Mouse (Mus musculus) kidney, embryonic 15.5 days (tissue): Measurements from ENCODE around the gene Gprc5d. TPM values are rescaled to one million over a fixed set of nuclear protein-coding genes. Genes with fewer than 3 reads are reported as not detected.

Experiments
- ATAC-seq: fragments of 200-750 bp; cut with Nextera tagmentation; replicated peaks from 2 replicates; pipeline ENCODE4 v1.8.0; 2017; ENCODE audit warnings: moderate TSS enrichment; ENCODE audit not compliant: low FRiP score
- H3K27ac ChIP-seq: fragments of 300-500 bp; sonication (generic); 2 replicates; pipeline ENCODE4 v1.5.1; 2015; ENCODE audit warnings: mild to moderate bottlenecking, inconsistent platforms
- H3K27me3 ChIP-seq: fragments of 300-500 bp; sonication (generic); 2 replicates; pipeline ENCODE4 v1.6.1; 2015; ENCODE audit warnings: inconsistent platforms
- H3K36me3 ChIP-seq: fragments of 300-500 bp; sonication (generic); 2 replicates; pipeline ENCODE4 v1.6.1; 2015; ENCODE audit warnings: inconsistent platforms
- H3K4me1 ChIP-seq: fragments of 300-500 bp; sonication (generic); 2 replicates; pipeline ENCODE4 v1.6.1; 2015; ENCODE audit warnings: inconsistent platforms
- H3K4me2 ChIP-seq: fragments of 300-500 bp; sonication (generic); 2 replicates; pipeline ENCODE4 v1.6.1; 2015; ENCODE audit warnings: moderate library complexity, mild to moderate bottlenecking, inconsistent platforms
- H3K4me3 ChIP-seq: fragments of 300-500 bp; sonication (generic); replicated peaks from 2 replicates; pipeline ENCODE4 v1.5.1; 2015; ENCODE audit warnings: mild to moderate bottlenecking, inconsistent platforms
- H3K9ac ChIP-seq: fragments of 300-500 bp; sonication (generic); 2 replicates; pipeline ENCODE4 v1.6.1; 2015; ENCODE audit warnings: mild to moderate bottlenecking, inconsistent platforms
- H3K9me3 ChIP-seq: fragments of 300-500 bp; sonication (generic); replicated peaks from 2 replicates; pipeline ENCODE4 v1.6.1; 2016; ENCODE audit warnings: inconsistent platforms
- WGBS: fragments of 180-500 bp; shearing (Covaris S2); methylation state at CpG from one replicate; pipeline ENCODE4 v1.1.7; 2015; ENCODE audit warnings: mixed read lengths; 5-methylcytosine and 5-hydroxymethylcytosine counted together
- polyA plus RNA-seq: library from polyadenylated mRNA; unstranded; fragments of >200 nt; fragmentation: Nextera tagmentation; extraction: Ambion mirVana; gene quantifications from 2 replicates; pipeline ENCODE4 v1.2.1, GENCODE M21; 2015

Gene Gprc5d
- polyA plus RNA-seq, 1 experiment from 2014 or later = not detected

DNA sequence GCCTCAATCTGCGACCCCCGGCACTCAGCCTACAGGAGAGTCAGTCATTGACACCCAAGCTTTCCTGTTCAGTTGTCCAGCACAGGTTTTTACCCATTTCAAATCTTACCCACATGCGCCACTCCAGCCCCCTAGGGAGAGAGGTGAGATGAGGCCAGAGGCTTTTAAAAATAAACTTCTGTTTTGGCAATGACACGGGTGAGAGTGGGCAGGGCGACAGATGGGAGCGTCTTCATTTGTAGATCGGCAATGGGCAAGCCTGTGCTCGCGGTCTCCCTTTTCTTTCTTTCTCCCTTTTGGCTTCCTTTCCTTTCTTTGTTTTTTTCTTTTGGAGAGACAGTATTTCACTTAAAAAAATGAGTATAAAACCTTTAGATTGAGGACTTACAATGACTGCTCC, 15.4 kb upstream of the Gprc5d start:
- no peak for ATAC-seq
- H3K9me3 ChIP-seq = no peaks in the 10 kb centered on the region
- no peak overlapping the region for H3K4me2 ChIP-seq
- no peak overlapping the region for H3K4me3 ChIP-seq
- H3K36me3 ChIP-seq = no peaks in the 10 kb centered on the region
- WGBS = 93% methylated on average over 9 of the region's 9 CpGs
- no peaks in the 10 kb centered on the region for H3K27me3 ChIP-seq
- H3K27ac ChIP-seq = no peak overlapping the region
- H3K9ac ChIP-seq = no peak overlapping the region
- H3K4me1 ChIP-seq = peaks cover 23% of the 10 kb centered on the region

DNA sequence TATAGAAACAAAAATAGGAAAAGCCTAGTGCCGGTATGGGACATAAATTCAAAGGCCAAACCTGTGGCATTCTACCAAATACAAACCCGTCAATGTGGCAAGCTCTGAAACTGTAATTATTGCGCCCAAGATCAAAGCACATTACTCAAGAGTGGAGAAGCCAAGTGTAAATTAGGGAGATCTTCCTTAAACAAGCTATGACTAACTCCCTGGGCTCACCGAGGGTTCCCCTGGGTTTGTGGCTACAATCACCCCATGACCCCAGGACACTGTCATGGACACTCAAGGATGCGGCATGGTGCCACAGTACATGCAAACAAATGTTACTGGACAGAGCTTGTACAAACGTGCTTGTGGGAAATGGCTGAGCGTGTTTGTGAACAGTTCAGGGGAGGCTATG, 15.0 kb upstream of the Gprc5d start:
- Histone ChIP-seq H3K36me3 (no peaks in the 10 kb centered on the region), H3K27me3 (no peaks in the 10 kb centered on the region), H3K9me3 (no peaks in the 10 kb centered on the region), H3K4me2 (no peak overlapping the region), H3K4me3 (no peak overlapping the region), H3K4me1 (peaks cover 19% of the 10 kb centered on the region), H3K27ac (no peak overlapping the region), H3K9ac (no peak overlapping the region)
- 80% methylated on average over 7 of the region's 7 CpGs for WGBS
- no peak for ATAC-seq

DNA sequence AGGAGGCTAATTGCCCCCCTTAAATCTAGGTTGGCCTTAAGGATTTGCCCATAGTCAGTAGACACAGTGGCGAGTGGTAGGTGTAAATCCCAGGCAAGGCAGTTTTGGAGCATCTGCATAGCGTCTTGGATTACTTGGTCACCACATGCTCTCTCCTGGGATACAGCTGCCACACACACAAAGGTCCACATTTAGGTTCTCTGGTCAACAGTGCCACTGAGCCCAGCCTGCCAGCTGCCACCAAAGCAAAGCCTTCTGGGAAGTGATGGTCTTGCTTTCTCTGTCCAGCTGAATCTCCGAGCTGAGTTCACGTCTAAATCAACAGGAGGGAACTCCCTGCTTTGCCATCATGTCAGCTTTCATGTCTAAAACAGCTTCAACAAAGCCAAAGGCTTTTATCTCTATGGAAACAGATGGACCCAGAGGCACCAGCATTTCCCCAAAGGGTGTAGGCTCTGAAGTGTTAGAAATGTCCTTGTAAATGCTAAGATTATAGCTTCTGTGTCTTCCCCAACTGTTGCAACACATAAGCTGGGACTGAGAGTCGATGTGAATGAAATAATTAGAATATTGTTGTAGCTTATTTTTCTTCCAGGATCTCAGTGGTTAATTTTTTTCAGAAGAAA, 6.8 kb upstream of the Gprc5d start:
- H3K36me3 ChIP-seq = no peaks in the 10 kb centered on the region
- no peak overlapping the region for H3K4me2 ChIP-seq
- peaks cover 3% of the 10 kb centered on the region; the same call in 1 of the 2 replicates for H3K27me3 ChIP-seq
- no peak for ATAC-seq
- 53% methylated on average over 5 of the region's 5 CpGs for WGBS
- H3K9ac ChIP-seq = no peak overlapping the region
- H3K27ac ChIP-seq = no peak overlapping the region
- H3K9me3 ChIP-seq = no peaks in the 10 kb centered on the region
- no peaks in the 10 kb centered on the region for H3K4me1 ChIP-seq
- no peak overlapping the region for H3K4me3 ChIP-seq

DNA sequence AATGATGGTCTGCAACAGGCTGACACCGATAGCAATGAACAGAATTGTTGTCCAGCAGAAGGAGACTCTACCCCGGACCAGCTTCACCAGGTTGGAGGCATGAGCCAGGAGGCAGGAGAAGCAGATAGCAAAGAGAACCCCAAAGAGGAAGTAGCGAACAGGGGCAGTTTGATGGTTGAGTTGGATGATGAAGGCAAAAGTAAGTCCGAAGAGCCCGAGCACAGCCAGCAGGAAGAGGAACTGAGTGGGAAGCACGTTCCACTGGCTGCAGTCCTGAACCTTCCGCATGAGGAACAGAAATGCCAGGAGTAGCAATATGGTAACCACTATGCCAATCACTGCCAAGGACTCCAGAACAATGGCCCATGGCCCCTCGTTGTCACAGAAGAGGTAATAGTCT, 1.6 kb downstream of the Gprc5d start:
- 0 out of 2 replicates have a peak, but pooled peaks cover 3% of the 10 kb centered on the region for H3K27me3 ChIP-seq
- H3K9ac ChIP-seq = no peak overlapping the region
- H3K4me3 ChIP-seq = no peak overlapping the region
- no peak overlapping the region for H3K4me2 ChIP-seq
- H3K36me3 ChIP-seq = no peaks in the 10 kb centered on the region
- H3K4me1 ChIP-seq = peaks cover 6% of the 10 kb centered on the region; the same call in 1 of the 2 replicates
- WGBS = 95% methylated on average over 8 of the region's 8 CpGs
- ATAC-seq = no peak
- no peaks in the 10 kb centered on the region for H3K9me3 ChIP-seq
- no peak overlapping the region for H3K27ac ChIP-seq

DNA sequence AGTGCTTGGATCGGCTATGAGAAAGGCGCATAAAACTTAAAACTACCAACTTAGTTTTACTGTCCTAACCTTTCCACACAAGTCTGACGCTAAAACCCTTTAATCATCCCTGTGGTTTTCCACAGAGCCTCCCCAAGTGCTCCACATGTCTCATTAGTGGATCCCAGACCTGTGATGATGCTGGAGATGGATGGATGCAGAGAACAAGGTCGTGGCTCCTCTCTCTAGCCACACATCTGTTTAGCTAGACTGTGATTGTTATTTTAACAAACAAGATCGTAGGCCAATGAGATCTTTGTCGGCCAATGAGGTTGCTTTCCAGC, 5.0 kb downstream of the Gprc5d start:
- ATAC-seq = no peak
- H3K36me3 ChIP-seq = no peaks in the 10 kb centered on the region
- H3K9me3 ChIP-seq = no peaks in the 10 kb centered on the region
- peaks cover 6% of the 10 kb centered on the region; the same call in 1 of the 2 replicates for H3K4me1 ChIP-seq
- H3K27me3 ChIP-seq = 0 out of 2 replicates have a peak, but pooled peaks cover 3% of the 10 kb centered on the region
- H3K4me3 ChIP-seq = no peak overlapping the region
- whole genome bisulfite sequencing = 17% methylated on average over 6 of the region's 6 CpGs
- no peak overlapping the region for H3K27ac ChIP-seq
- H3K9ac ChIP-seq = no peak overlapping the region
- H3K4me2 ChIP-seq = no peak overlapping the region

DNA sequence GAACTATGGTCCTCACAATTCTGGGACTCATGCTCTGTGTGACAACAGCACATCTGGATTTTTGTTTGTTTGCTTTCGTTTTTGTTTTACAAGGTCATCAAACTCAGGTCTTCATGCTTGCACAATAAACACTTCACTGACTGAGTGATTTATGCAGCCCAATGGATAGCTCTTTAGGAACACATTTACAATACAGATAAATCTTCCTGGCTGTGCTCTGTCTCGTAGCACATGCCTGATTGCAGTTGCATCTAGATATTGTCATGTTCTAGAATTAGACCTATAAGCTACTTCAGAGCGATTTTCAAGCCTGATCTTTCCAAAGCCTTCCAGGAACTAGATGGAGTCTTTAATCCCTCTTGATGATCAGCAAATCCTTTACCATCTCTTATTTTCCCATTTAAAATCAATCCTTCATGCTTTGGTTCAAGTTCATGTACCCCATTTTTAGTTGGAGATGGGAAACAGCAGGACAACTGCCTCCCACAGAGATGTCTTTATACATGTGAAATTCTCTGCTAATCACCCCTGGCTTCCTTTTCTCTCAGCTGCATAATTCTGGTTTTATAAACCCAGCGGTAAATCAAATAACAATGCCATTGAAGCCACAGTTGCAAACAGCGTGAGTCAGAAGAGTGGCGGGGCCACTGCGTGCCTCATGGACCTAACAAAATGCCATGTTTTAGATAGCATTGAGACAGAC, 5.5 kb downstream of the Gprc5d start:
- Histone ChIP-seq H3K4me1 (peaks cover 6% of the 10 kb centered on the region; the same call in 1 of the 2 replicates), H3K4me3 (no peak overlapping the region), H3K27ac (no peak overlapping the region), H3K36me3 (no peaks in the 10 kb centered on the region), H3K9me3 (no peaks in the 10 kb centered on the region), H3K4me2 (no peak overlapping the region), H3K9ac (no peak overlapping the region), H3K27me3 (0 out of 2 replicates have a peak, but pooled peaks cover 3% of the 10 kb centered on the region)
- no peak for ATAC-seq
- WGBS = 15% methylated on average over 7 of the region's 7 CpGs

DNA sequence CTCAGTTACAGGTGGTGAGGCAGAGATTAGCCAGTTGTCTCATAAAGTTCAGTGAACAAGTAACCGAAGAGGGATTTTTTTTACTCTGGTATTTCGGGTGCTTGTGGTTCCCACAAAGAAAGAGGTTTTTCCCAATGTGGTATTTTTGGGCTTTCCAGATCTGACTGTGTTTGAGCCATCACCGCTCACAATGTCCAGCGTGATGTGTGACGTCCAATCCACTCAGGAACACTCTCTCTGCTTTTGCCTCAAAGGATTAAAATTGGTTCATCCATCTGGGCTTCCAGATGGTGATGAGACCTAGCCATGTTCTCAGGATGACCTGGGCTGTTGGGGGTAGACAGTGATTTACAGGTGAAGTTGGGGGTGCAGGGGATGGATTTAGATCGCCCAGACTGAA, 11.1 kb downstream of the Gprc5d start:
- no peak for ATAC-seq
- 85% methylated on average over 6 of the region's 6 CpGs for WGBS
- H3K36me3 ChIP-seq = no peaks in the 10 kb centered on the region

DNA sequence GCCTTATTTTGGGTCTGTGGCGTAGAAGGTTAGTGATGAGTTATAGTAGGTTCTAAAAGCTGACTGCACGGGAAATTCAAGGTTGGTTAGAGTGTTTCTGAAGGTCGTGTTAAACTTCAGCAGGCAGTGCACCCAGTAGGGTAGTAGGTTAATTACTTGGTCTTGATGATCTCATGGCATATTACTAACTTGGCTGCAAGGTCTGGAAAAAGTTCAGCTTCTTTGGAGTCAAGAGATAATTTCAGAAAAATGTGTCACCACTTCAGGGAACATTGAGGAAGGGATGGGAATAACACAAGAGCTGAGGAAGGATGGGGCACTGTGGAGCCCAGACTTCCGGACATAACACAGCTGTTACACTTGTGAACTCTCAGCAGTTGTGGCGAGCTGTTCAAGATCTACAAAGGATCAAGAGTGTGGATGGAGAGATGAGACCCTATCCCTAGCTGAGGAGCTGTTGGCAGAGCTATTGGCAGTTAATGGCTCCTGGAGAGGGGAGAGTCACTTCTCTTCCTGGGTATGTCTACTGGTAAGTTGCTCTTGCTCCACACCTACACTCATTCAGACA, 15.3 kb downstream of the Gprc5d start:
- Histone ChIP-seq H3K4me2 (no peak overlapping the region), H3K27ac (no peak overlapping the region), H3K9ac (no peak overlapping the region), H3K36me3 (no peaks in the 10 kb centered on the region), H3K27me3 (peaks cover 10% of the 10 kb centered on the region; the same call in 1 of the 2 replicates), H3K4me3 (no peak overlapping the region), H3K9me3 (no peaks in the 10 kb centered on the region), H3K4me1 (peaks cover 2% of the 10 kb centered on the region; the same call in 1 of the 2 replicates)
- no peak for ATAC-seq
- WGBS = 51% methylated on average over 5 of the region's 5 CpGs

More for the DNA sequence above, 11.1 kb downstream of the Gprc5d start:
- Histone ChIP-seq H3K27me3 (peaks cover 10% of the 10 kb centered on the region; the same call in 1 of the 2 replicates), H3K4me2 (no peak overlapping the region), H3K27ac (no peak overlapping the region), H3K9me3 (no peaks in the 10 kb centered on the region), H3K4me1 (no peaks in the 10 kb centered on the region), H3K9ac (no peak overlapping the region), H3K4me3 (no peak overlapping the region)

DNA sequence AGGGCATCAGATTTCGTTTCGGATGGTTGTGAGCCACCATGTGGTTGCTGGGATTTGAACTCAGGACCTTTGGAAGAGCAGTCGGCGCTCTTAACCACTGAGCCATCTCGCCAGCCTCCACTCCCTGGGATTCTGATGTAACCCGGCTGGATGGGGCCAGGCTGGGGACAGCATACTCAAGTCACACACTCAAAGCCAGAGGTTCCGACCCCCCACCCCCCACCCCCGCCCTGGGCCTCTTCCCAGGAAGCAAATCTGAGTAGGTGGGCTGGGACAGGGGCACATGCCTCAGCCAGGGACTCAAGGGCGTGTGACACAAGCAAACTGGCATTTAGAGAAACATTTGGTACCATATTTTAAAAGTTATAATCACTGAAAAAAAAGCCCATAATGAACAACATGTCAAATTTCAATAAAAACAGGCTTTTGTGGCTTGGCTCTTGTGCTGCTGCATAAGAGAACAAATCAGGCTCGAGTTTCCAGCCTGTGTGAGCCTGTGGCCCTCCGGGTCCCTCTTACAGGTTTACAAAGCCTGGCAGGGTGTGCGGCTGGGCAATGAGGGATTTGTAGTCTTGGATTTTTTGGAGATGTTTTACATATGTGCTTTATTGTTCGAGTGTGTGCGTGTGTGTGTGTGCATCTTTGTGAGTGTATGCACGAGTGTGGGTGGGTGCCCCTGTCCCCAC, 17.2 kb downstream of the Gprc5d start:
- no peak overlapping the region for H3K4me3 ChIP-seq
- no peaks in the 10 kb centered on the region for H3K36me3 ChIP-seq
- no peak overlapping the region for H3K27ac ChIP-seq
- 75% methylated on average over 15 of the region's 15 CpGs for WGBS
- no peak overlapping the region for H3K4me2 ChIP-seq
- ATAC-seq = no peak
- H3K9me3 ChIP-seq = no peaks in the 10 kb centered on the region
- H3K27me3 ChIP-seq = peaks cover 10% of the 10 kb centered on the region; the same call in 1 of the 2 replicates
- H3K9ac ChIP-seq = no peak overlapping the region
- H3K4me1 ChIP-seq = peaks cover 7% of the 10 kb centered on the region; the same call in 1 of the 2 replicates

DNA sequence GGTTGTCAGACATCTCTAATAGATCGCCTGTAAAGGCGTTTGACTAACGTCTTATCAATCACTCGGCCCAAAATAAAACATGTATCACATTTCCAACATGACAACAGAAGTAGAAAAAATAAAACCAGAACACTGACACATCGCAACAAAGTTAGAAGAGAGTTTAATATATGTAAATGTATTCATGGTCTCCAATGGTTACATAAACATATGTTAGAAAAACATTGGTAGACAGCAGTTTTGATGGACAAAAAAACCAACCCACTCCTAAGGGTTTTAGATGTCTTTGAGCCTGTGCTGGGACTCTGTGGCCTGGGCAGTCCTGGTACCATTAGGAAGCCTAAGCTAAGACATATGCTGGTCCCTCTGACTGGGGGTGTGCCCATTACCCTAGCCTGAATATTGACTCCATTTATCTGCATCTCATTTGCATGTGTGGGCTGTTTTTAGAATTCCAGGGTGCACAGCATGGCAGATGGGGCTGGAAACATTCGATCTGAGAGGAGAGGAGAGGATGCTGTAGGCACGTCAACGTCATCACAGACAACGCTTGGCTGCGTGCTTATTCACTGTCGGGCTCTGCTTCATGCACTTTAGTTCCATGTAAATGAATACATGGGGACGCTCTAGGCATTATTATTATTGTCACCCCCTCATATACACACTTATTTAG, 25.1 kb downstream of the Gprc5d start:
- peaks cover 8% of the 10 kb centered on the region; the same call in 1 of the 2 replicates for H3K4me1 ChIP-seq
- no peaks in the 10 kb centered on the region for H3K36me3 ChIP-seq
- no peak overlapping the region for H3K27ac ChIP-seq
- WGBS = 91% methylated on average over 12 of the region's 12 CpGs
- no peak for ATAC-seq
- no peaks in the 10 kb centered on the region for H3K27me3 ChIP-seq
- H3K4me3 ChIP-seq = no peak overlapping the region
- H3K4me2 ChIP-seq = no peak overlapping the region
- H3K9me3 ChIP-seq = no peaks in the 10 kb centered on the region
- no peak overlapping the region for H3K9ac ChIP-seq

DNA sequence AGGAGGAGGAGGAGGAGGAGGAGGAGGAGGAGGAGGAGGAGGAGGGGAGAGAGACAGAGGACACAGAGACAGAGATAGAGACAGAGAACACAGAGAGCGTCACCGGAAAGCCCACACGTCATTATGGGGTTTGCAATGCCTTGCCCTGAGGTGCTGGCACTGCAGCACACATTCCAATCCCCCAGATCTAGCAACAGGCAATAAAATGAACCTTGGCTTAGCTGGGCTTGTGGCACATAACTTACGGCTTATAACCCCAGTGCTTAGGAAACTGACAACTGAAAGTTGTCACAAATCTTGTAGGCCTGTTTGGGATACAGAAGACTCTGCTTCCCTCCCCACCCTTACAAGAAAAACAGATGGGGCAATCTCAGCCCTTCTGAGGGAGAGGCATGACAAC, 27.4 kb downstream of the Gprc5d start:
- 0 out of 2 replicates have a peak, but pooled peaks cover 4% of the 10 kb centered on the region for H3K36me3 ChIP-seq
- no peaks in the 10 kb centered on the region for H3K27me3 ChIP-seq
- peaks cover 8% of the 10 kb centered on the region; the same call in 1 of the 2 replicates for H3K4me1 ChIP-seq
- no peak overlapping the region for H3K4me3 ChIP-seq
- 54% methylated on average over 4 of the region's 4 CpGs for WGBS
- H3K27ac ChIP-seq = no peak overlapping the region
- H3K4me2 ChIP-seq = no peak overlapping the region
- no peak overlapping the region for H3K9ac ChIP-seq
- no peaks in the 10 kb centered on the region for H3K9me3 ChIP-seq
- ATAC-seq = no peak
